Mouse (Mus musculus): ENCODE data around the gene Brinp1. TPM values are rescaled to one million over a fixed set of nuclear protein-coding genes. Genes with fewer than 3 reads are reported as not detected.
"Not testable (repeated sequence)": the region's sequence is repeated elsewhere in the genome, so short reads cannot be mapped to it uniquely, and the experiment has no call there.

Gene Brinp1
- polyA plus RNA-seq, 2 experiments from 2014 or later, result not detected

GRCm38 (mm10) chr4:68813997-68814396 is 140.2 kb downstream of the Brinp1 start:
- ATAC-seq, result not testable (repeated sequence)

GRCm38 (mm10) chr4:68806502-68806901 is 147.7 kb downstream of the Brinp1 start:
- ATAC-seq, result no peak

- no peak for ATAC-seq
Observed at GRCm38 (mm10) chr4:68801923-68802855, 152.0 kb downstream of the Brinp1 start.

- ATAC-seq, result no peak
Observed at GRCm38 (mm10) chr4:68790003-68790402, 164.2 kb downstream of the Brinp1 start.

GRCm38 (mm10) chr4:68788477-68788999 is 165.7 kb downstream of the Brinp1 start:
- ATAC-seq, result no peak

- no peak for ATAC-seq
Observed at GRCm38 (mm10) chr4:68787642-68788041, 166.6 kb downstream of the Brinp1 start.

- no peak for ATAC-seq
Observed at GRCm38 (mm10) chr4:68768256-68768655, 185.9 kb downstream of the Brinp1 start.

GRCm38 (mm10) chr4:68767393-68767792 is 186.8 kb downstream of the Brinp1 start:
- no peak for ATAC-seq

- ATAC-seq, result no peak
Observed at GRCm38 (mm10) chr4:68765772-68766573, 188.2 kb downstream of the Brinp1 start.

GRCm38 (mm10) chr4:68764937-68765336 is 189.3 kb downstream of the Brinp1 start:
- ATAC-seq, result no peak

GRCm38 (mm10) chr4:68720983-68721382 is 233.2 kb downstream of the Brinp1 start:
- ATAC-seq, result no peak
